Mouse (Mus musculus): Measurements from ENCODE around the gene Fam83b. TPM values are rescaled to one million over a fixed set of nuclear protein-coding genes. Genes with fewer than 3 reads are reported as not detected.

The Fam83b gene
- under 1 TPM; 0.27 to 0.39 TPM for total RNA-seq (2021)
- long read RNA-seq, experiment 1, result 0 reads
- long read RNA-seq, experiment 2, result 0 reads

- peak; percentile 59 for DNase-seq
These were observed at the start of gene Fam83b for GRCm38 (mm10) chr9:76566515-76567280. Gene Fam83b (minus strand): TSS chr9:76567116.

GRCm38 (mm10) chr9:76614165-76614564 is 47.2 kb upstream of the Fam83b start:
- no peak for DNase-seq

GRCm38 (mm10) chr9:76603744-76604143 is 36.8 kb upstream of the Fam83b start:
- no peak for DNase-seq

- DNase-seq, result no peak
These were observed 36.0 kb upstream of the Fam83b start for GRCm38 (mm10) chr9:76602874-76603273.

GRCm38 (mm10) chr9:76597395-76597794 is 30.5 kb upstream of the Fam83b start:
- no peak for DNase-seq

GRCm38 (mm10) chr9:76593841-76594240 is 26.9 kb upstream of the Fam83b start:
- DNase-seq, result no peak

GRCm38 (mm10) chr9:76583943-76584342 is 17.0 kb upstream of the Fam83b start:
- DNase-seq, result no peak

GRCm38 (mm10) chr9:76581966-76582365 is 15.1 kb upstream of the Fam83b start:
- DNase-seq, result no peak

- no peak for DNase-seq
These were observed 352 bp upstream of the Fam83b start for GRCm38 (mm10) chr9:76567281-76567655.

GRCm38 (mm10) chr9:76565656-76566055 is 1.3 kb downstream of the Fam83b start:
- no peak for DNase-seq

GRCm38 (mm10) chr9:76564071-76564470 is 2.8 kb downstream of the Fam83b start:
- no peak for DNase-seq

GRCm38 (mm10) chr9:76562794-76563193 is 4.1 kb downstream of the Fam83b start:
- DNase-seq, result no peak

GRCm38 (mm10) chr9:76559240-76559639 is 7.7 kb downstream of the Fam83b start:
- DNase-seq, result no peak

- no peak for DNase-seq
These were observed 13.2 kb downstream of the Fam83b start for GRCm38 (mm10) chr9:76553758-76554157.

GRCm38 (mm10) chr9:76553115-76553514 is 13.8 kb downstream of the Fam83b start:
- DNase-seq, result no peak

GRCm38 (mm10) chr9:76546714-76547113 is 20.2 kb downstream of the Fam83b start:
- no peak for DNase-seq

GRCm38 (mm10) chr9:76540684-76541083 is 26.2 kb downstream of the Fam83b start:
- DNase-seq, result no peak

GRCm38 (mm10) chr9:76539953-76540621 is 26.8 kb downstream of the Fam83b start:
- DNase-seq, result no peak

GRCm38 (mm10) chr9:76539271-76539670 is 27.6 kb downstream of the Fam83b start:
- no peak for DNase-seq

- no peak for DNase-seq
These were observed 30.9 kb downstream of the Fam83b start for GRCm38 (mm10) chr9:76536032-76536431.

- no peak for DNase-seq
These were observed 34.5 kb downstream of the Fam83b start for GRCm38 (mm10) chr9:76532403-76532802.

GRCm38 (mm10) chr9:76531368-76531767 is 35.5 kb downstream of the Fam83b start:
- DNase-seq, result no peak

- no peak for DNase-seq
These were observed 41.3 kb downstream of the Fam83b start for GRCm38 (mm10) chr9:76525592-76525991.

GRCm38 (mm10) chr9:76523075-76523474 is 43.8 kb downstream of the Fam83b start:
- DNase-seq, result no peak
